Mouse (Mus musculus): Measurements from ENCODE around the gene Plscr4.

The Plscr4 gene

GRCm38 (mm10) chr9:92457261-92458058, at the start of gene Plscr4:
Plscr4 (plus strand) TSS chr9:92457373.
- peak; percentile 7 for DNase-seq (ENCODE audit: low spot score in 2 of 2)

DNA sequence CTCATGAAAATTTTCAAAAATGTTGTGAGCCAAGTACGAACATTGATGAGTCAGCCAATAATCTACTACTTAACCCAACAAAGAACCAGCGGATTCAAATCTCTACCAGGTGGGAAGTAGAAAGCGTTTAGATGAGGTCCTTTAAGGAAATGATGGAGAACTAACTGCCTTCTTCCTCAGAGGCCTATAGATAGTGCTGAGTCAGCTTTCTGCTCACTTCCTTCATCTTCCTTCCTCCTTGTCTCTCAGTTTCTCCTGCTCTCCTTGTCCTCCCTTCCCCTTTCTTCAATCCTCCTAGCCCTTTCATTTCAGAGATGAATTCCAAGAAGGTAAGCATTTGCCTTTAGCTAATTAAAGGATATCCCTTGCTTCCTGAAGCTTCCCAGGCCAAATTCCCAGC, 46.9 kb upstream of the Plscr4 start:
- no peak for DNase-seq (ENCODE audit: low spot score in 2 of 2)

DNA sequence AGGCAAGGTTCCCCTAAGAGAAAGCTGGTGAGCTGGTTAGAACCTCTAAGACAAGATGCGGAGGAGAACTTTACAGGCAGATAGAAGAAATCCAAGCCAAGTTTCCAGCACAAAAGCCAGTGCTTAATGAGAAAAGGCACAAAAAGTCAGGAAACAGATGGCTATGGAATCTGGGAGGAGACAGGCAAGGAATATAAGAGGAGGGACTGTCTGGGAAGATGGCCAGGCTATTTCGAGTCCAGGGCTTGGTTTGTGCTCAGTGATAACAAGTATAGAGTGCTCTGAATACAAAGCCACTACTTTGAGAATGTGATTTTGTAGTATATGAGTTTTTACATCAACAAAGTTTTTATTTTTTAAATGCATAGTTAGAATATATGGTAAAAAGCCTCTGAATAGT, 45.1 kb upstream of the Plscr4 start:
- DNase-seq (ENCODE audit: low spot score in 2 of 2) = peak; percentile 8 to 10

GRCm38 (mm10) chr9:92413684-92414083, 43.5 kb upstream of the Plscr4 start:
- DNase-seq (ENCODE audit: low spot score in 2 of 2) = no peak

DNA sequence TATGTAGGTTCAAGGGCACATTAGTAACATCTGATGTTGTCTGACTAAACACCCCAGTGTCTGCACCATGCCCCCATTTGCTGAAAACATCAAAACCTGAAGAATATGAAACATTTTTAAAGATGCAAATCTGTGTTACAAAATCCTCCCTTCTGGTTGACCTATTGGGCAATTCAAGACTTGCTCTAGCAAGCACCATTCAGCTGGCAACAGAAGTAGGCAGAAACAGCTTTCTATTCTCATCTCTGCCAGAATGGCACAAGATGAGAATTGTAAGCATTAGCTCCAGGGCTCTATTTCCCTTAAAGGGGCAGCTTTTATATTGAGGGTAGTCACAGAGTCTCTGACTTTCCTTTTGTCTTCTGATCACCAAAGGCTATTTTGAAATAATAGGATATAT, 19.4 kb upstream of the Plscr4 start:
- no peak for DNase-seq (ENCODE audit: low spot score in 2 of 2)

GRCm38 (mm10) chr9:92441468-92441867, 15.7 kb upstream of the Plscr4 start:
- DNase-seq (ENCODE audit: low spot score in 2 of 2) = no peak

GRCm38 (mm10) chr9:92444536-92444935, 12.6 kb upstream of the Plscr4 start:
- DNase-seq (ENCODE audit: low spot score in 2 of 2) = no peak

GRCm38 (mm10) chr9:92456605-92457004, 568 bp upstream of the Plscr4 start:
- DNase-seq (ENCODE audit: low spot score in 2 of 2) = no peak

DNA sequence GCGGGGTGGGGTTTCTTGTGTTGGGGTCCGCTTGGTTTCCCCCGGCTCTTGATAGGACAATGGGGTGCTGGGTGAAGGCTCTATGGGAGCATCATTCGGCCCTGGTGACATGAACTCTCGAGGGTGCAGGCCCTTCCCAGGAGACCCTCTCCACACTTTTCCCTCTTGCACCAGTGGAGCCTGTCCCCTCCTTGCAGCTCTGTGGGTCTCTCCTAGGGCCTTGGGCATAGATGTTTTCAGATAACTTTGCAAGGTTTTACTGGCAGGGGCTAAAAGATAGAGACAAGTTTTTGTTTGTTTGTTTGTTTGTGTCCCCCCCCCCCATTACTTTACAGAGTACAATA, 858 bp downstream of the Plscr4 start:
- DNase-seq (ENCODE audit: low spot score in 2 of 2) = no peak

DNA sequence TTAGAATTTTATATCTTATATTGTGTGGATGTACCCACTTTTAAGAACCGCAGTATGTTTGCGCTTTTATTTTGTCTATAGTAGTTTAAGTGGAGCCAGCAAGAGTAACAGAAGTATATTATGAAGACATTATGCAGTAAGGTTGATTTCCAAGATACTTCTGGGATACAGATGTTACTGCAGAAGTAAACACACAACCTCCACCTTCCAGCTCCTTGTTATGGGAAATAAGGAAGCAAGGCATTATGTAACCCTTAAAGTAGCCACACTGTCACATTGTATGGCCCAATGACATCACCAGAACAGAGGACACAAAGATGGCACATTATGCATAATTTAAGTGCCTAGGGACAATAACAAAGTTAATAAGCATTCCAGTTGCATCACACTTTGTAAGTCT, 1.2 kb downstream of the Plscr4 start:
- no peak for DNase-seq (ENCODE audit: low spot score in 2 of 2)

DNA sequence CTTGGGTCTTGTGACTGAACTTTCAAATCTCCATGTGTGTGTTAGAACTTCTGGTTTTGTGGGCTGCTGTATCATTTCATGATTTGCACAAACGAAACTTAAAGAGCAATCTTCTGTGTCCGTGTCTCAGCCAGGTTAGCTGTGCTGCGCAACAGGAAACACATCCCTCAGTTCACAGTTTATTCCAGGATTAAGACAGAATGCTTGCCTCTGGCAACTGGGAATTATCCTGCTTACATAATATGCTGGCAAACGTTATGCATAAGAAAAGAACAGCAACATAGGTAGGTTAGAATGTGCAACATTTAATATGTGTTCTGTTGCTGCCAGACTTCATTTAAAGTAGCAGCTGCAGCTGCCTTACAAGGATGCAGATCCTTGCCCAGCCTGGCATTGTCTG, 10.6 kb downstream of the Plscr4 start:
- DNase-seq (ENCODE audit: low spot score in 2 of 2) = no peak

DNA sequence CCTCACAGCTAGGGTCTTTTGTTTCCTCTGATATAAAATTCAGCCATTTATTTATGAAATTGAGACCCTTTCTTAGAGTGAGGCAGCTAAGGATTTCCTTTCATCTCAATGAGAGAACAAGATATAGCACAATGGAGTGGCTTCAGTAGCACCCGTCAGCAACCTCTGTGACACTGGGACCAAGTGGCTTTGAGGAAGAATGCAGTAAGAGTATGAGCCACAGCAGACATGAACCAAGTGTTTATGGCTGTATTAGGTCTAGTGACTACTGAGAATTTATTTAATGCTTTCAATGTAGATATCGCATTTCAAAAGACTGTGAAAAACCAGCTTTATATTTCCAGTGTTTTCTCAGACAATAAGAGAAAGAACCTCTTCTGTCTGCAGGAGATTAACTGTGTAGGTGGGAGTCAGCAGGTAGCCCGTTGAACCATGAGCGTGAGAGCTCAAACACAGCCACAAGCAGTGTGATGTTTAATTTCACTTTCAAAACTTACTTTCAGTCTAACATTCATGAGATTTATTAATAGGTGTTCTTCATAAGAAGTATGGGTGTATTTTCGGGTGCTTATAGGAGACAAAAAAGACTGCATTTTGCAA, 15.2 kb downstream of the Plscr4 start:
- no peak for DNase-seq (ENCODE audit: low spot score in 2 of 2)

- no peak for DNase-seq (ENCODE audit: low spot score in 2 of 2)
These were observed 16.0 kb downstream of the Plscr4 start for GRCm38 (mm10) chr9:92473178-92473577.

DNA sequence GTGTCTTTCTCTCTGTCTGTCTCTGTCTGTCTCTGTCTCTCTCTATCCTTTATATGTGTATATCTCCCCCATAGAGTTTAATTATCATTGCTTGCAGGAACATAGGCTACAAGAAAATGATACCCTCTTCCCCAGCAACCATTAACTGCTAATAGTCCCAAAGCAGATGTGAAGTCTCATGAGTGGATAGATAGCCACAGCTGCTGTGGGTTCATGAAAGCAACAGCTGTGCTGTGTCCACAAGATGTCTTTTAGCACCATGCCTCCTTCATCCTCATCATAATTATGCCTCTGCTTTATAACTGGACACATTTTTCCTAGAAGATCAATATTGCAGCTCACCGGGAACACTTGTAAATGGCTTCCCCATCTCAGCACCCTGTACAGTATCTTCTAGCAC, 17.1 kb downstream of the Plscr4 start:
- DNase-seq (ENCODE audit: low spot score in 2 of 2) = no peak

- no peak for DNase-seq (ENCODE audit: low spot score in 2 of 2)
These were observed 24.5 kb downstream of the Plscr4 start for GRCm38 (mm10) chr9:92481663-92482062.

GRCm38 (mm10) chr9:92482551-92482950, 25.4 kb downstream of the Plscr4 start:
- no peak for DNase-seq (ENCODE audit: low spot score in 2 of 2)

DNA sequence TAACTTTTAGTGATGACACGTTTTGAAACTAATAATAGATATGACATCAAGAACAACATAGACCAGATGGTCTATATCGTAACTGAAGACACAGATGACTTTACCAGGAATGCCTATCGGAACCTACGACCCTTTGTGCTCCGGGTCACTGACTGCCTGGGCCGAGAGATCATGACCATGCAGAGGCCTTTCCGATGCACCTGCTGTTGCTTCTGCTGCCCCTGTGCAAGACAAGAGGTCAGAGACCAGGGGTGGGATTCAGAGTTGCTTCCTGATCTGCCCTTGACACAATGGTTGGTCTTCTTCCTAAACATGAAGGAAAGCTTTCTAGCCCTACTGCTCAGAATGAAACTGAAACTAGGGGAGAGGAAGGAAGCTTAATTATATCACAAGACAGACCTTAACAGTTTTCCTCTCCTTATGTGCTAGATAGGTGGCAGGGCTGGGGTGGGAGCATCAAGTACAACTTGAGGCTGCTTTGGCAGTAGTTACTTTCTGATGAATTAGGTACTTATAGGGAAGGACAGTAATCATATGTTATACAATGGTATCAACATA, 27.6 kb downstream of the Plscr4 start:
- DNase-seq (ENCODE audit: low spot score in 2 of 2) = no peak

- DNase-seq (ENCODE audit: low spot score in 2 of 2) = no peak
These were observed 32.7 kb downstream of the Plscr4 start for GRCm38 (mm10) chr9:92489857-92490256.

- DNase-seq (ENCODE audit: low spot score in 2 of 2) = no peak
These were observed 33.1 kb downstream of the Plscr4 start for GRCm38 (mm10) chr9:92490319-92490718.

GRCm38 (mm10) chr9:92491274-92491673, 34.1 kb downstream of the Plscr4 start:
- no peak for DNase-seq (ENCODE audit: low spot score in 2 of 2)

DNA sequence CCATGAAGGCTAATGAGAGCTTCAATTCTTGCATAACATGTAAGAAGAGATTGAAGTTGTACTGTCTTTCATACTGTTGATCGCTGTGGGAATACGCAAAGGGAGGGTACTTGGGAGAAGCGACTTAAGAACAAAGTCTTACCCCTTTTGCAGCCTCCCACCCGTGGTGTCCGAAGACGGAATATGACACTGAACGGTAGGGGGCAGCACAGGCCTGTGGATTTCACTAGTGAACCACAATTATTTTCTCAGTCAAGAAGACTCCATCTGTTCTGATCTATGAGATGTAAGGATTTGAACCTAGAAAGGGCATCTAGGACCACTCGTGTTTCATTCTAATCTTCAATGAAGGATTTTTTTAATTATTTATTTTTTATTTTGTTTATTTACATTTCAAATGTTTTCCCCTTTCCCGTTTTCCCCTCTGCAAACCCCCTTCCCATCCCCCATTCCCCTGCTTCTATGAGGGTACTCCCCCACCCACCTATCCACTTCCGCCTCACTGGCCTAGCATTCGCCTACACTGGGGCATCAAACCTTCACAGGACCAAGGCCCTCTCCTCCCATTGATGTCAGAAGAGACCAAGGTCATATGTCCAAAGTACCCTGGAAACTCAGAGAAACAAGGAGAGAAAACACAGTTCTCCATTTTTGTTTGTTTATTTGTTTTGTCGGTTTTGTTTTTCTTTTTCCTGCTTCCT, 42.7 kb downstream of the Plscr4 start:
- DNase-seq (ENCODE audit: low spot score in 2 of 2) = peak; percentile 84 to 93

- DNase-seq (ENCODE audit: low spot score in 2 of 2) = no peak
These were observed 47.1 kb downstream of the Plscr4 start for GRCm38 (mm10) chr9:92504256-92504655.

- DNase-seq (ENCODE audit: low spot score in 2 of 2) = no peak
These were observed 47.7 kb downstream of the Plscr4 start for GRCm38 (mm10) chr9:92504889-92505288.

Measured in right cerebral cortex, adult 2 months (tissue).